Mouse (Mus musculus) hindbrain, embryonic 15.5 days (tissue): Measurements from ENCODE around the gene Dclk1. TPM values are rescaled to one million over a fixed set of nuclear protein-coding genes. Genes with fewer than 3 reads are reported as not detected.
A peak's percentile ranks its signal among the peaks of the same experiment; 100 is the strongest.

Experiments used
- ATAC-seq: fragments of 200-750 bp; cut with Nextera tagmentation; 2 replicates; pipeline ENCODE4 v1.8.0; 2017; ENCODE audit warnings: low read depth, moderate number of reproducible peaks, moderate TSS enrichment; ENCODE audit not compliant: low FRiP score
- H3K27ac ChIP-seq: fragments of 300-500 bp; sonication (generic); replicated peaks from 2 replicates; pipeline ENCODE4 v1.5.1; 2015; ENCODE audit warnings: mild to moderate bottlenecking, inconsistent platforms
- H3K27me3 ChIP-seq: fragments of 300-500 bp; sonication (generic); 2 replicates; pipeline ENCODE4 v1.6.1; 2015; ENCODE audit warnings: control low read depth, inconsistent platforms
- H3K36me3 ChIP-seq: fragments of 300-500 bp; sonication (generic); 2 replicates; pipeline ENCODE4 v1.6.1; 2015; ENCODE audit warnings: control low read depth, inconsistent platforms
- H3K4me1 ChIP-seq: fragments of 300-500 bp; sonication (generic); replicated peaks from 2 replicates; pipeline ENCODE4 v1.6.1; 2015; ENCODE audit warnings: control low read depth, inconsistent platforms
- H3K4me2 ChIP-seq: fragments of 300-500 bp; sonication (generic); 2 replicates; pipeline ENCODE4 v1.6.1; 2015; ENCODE audit warnings: moderate library complexity, mild to moderate bottlenecking, inconsistent platforms
- H3K4me3 ChIP-seq: fragments of 300-500 bp; sonication (generic); 2 replicates; pipeline ENCODE4 v1.5.1; 2015; ENCODE audit warnings: mild to moderate bottlenecking, inconsistent platforms
- H3K9ac ChIP-seq: fragments of 300-500 bp; sonication (generic); 2 replicates; pipeline ENCODE4 v1.6.1; 2015; ENCODE audit warnings: inconsistent platforms
- H3K9me3 ChIP-seq: fragments of 300-500 bp; sonication (generic); 2 replicates; pipeline ENCODE4 v1.6.1; 2016; ENCODE audit warnings: control low read depth, inconsistent platforms
- WGBS: fragments of 180-500 bp; shearing (Covaris S2); methylation state at CpG from one replicate; pipeline ENCODE4 v1.1.7; 2015; 5-methylcytosine and 5-hydroxymethylcytosine counted together
- polyA plus RNA-seq: library from polyadenylated mRNA; unstranded; fragments of >200 nt; fragmentation: Nextera tagmentation; extraction: Ambion mirVana; gene quantifications from 2 replicates; pipeline ENCODE4 v1.2.1, GENCODE M21; 2015

Gene Dclk1
- polyA plus RNA-seq, 1 experiment from 2014 or later, result 266 TPM

DNA sequence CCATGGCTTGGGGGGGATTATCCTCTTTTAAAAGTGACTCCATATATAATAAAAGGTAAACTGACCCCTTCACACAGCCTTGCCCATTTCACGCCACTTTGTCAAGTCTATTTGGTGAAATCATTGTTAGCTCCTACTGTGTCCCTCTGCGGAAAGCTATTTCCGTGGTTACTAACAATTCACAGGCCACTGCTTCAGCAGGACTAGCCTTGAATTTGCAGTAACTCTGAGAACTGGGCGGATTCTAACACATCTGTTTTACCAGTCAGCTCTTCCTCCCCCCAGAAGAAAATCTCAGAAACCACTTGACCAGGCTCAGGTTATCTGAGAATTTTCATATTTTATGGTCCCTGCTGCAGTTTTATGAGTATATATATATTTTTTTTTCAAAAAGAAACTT is 253.7 kb downstream of the Dclk1 start:
- WGBS, result 22% methylated on average over 4 of the region's 4 CpGs
- H3K4me1 ChIP-seq, result no peaks in the 10 kb centered on the region
- no peaks in the 10 kb centered on the region for H3K27me3 ChIP-seq
- no peaks in the 10 kb centered on the region for H3K9me3 ChIP-seq
- no peak overlapping the region for H3K27ac ChIP-seq
- no peak for ATAC-seq
- H3K36me3 ChIP-seq, result peaks cover 37% of the 10 kb centered on the region
- no peak overlapping the region for H3K9ac ChIP-seq
- H3K4me2 ChIP-seq, result no peak overlapping the region
- no peak overlapping the region for H3K4me3 ChIP-seq

DNA sequence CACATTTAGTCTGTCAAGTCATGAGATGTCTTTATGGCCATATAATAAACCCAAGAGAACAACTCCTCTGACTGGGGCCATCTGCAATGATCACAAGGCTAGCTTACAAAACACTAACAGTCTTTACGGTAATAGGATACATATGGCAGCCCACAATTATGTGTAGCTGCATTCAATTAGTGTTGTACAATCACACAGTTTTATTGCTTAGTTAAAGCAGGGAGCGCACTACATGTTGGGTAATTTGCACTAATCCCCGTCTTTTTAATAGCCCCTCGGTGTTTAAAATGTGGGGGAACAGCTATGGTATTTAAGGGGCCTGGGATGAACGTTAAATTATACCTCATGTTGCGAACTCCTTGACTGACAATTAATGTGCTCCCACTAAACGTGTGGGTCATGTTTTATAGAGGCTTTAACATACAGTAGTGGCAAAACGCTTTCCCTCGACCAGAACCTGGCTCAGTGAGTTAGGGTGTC is 254.3 kb downstream of the Dclk1 start:
- WGBS, result 70% methylated on average over 9 of the region's 9 CpGs
- H3K27ac ChIP-seq, result no peak overlapping the region
- H3K4me3 ChIP-seq, result no peak overlapping the region
- H3K9ac ChIP-seq, result no peak overlapping the region
- no peak for ATAC-seq
- no peaks in the 10 kb centered on the region for H3K4me1 ChIP-seq
- H3K4me2 ChIP-seq, result no peak overlapping the region
- no peaks in the 10 kb centered on the region for H3K9me3 ChIP-seq
- H3K36me3 ChIP-seq, result peaks cover 33% of the 10 kb centered on the region
- H3K27me3 ChIP-seq, result no peaks in the 10 kb centered on the region

DNA sequence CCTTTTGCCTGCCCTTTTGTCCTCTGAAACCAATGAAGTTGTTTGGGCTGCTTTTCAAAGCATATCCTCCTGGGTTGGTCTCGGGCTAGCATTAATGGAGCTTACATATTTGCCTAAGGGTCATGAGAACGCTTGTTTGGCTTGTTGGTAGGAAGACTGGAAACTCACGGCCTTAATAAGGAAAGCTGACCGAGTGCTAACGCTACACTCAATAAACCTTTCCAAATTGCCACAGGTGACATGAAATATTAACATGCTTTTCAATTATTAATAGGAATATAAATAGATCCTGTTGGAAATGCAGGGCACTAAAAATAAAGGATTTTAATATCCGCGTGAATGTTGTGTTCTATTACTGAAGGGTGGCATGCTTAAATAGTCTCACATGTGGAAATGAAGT is 257.1 kb downstream of the Dclk1 start:
- Histone ChIP-seq H3K4me3 (no peak overlapping the region), H3K27ac (no peak overlapping the region), H3K27me3 (no peaks in the 10 kb centered on the region), H3K9me3 (no peaks in the 10 kb centered on the region), H3K36me3 (peaks cover 43% of the 10 kb centered on the region), H3K4me1 (no peaks in the 10 kb centered on the region), H3K9ac (no peak overlapping the region), H3K4me2 (no peak overlapping the region)
- WGBS, result 81% methylated on average over 7 of the region's 7 CpGs
- ATAC-seq, result no peak

DNA sequence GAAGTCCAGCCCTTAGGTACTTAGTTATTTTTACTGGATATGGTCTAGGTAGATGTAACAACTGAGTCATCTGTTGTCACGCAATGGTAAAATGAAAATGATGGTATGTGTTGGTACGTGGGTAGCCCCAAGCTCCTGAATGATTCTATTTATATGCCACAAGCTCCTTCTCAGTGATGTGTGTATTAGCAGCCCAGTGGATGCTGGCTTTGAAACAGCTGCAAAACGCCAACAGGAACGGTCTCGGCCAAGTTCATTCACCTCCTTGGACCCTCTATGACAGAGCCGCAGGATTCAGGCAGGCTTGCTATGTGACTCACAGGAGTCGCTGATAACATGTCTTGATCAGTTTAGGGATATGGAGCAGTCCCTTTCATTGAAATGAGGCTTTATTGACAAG is 268.0 kb downstream of the Dclk1 start:
- Histone ChIP-seq H3K9me3 (no peaks in the 10 kb centered on the region), H3K4me2 (no peak overlapping the region), H3K36me3 (peaks cover 45% of the 10 kb centered on the region), H3K4me1 (no peaks in the 10 kb centered on the region), H3K27ac (no peak overlapping the region), H3K4me3 (no peak overlapping the region), H3K9ac (no peak overlapping the region), H3K27me3 (no peaks in the 10 kb centered on the region)
- 89% methylated on average over 7 of the region's 7 CpGs for WGBS
- no peak for ATAC-seq

DNA sequence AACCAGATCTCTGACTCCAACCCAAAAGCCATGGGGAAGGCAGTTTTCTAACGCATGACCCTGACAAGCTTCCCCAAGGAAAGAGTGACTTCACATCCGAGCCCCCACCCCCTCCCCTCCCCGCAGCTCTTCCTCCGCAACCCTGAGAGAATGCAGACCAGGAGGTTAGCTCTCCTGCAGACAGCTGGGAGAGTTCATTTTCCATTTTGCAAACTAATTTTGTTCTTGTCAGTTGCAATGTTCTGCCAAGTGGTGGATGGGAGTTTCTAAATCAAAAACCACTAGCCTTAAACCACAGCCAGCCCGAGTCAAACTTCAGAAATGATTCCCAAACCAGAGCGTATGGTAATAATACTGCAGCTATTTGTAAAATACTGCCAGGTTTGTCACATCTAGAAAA is 269.5 kb downstream of the Dclk1 start:
- Histone ChIP-seq H3K9ac (no peak overlapping the region), H3K27ac (0 out of 2 replicates have a peak overlapping the region, but pooled peaks have one; percentile 31), H3K36me3 (peaks cover 37% of the 10 kb centered on the region), H3K4me2 (no peak overlapping the region), H3K4me3 (no peak overlapping the region), H3K27me3 (no peaks in the 10 kb centered on the region), H3K4me1 (no peaks in the 10 kb centered on the region), H3K9me3 (no peaks in the 10 kb centered on the region)
- ATAC-seq, result no peak
- WGBS, result 69% methylated on average over 6 of the region's 6 CpGs

DNA sequence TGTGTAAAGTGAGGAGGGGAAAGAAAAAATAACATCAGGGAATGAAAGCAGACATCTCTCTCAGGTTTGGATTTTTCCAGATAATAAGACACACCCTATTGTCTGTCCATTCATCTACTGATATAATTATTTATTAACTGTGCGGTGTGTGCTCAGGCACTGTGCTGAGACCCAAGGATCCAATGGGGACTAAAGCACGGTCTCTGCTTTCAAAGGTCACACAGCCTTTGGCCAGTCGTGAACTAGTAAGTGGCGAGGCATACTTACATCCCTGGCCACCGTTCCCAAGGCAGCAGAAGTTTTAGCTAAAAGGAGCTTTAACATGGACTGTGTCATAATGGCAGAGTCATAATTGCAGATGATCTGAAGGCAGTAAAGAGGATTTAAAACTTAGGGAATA is 273.8 kb downstream of the Dclk1 start:
- H3K36me3 ChIP-seq, result peaks cover 21% of the 10 kb centered on the region
- no peak overlapping the region for H3K27ac ChIP-seq
- no peak for ATAC-seq
- H3K9me3 ChIP-seq, result no peaks in the 10 kb centered on the region
- H3K27me3 ChIP-seq, result no peaks in the 10 kb centered on the region
- WGBS, result 60% methylated on average over 5 of the region's 5 CpGs
- H3K9ac ChIP-seq, result no peak overlapping the region
- H3K4me3 ChIP-seq, result no peak overlapping the region
- H3K4me1 ChIP-seq, result peaks cover 13% of the 10 kb centered on the region
- no peak overlapping the region for H3K4me2 ChIP-seq

DNA sequence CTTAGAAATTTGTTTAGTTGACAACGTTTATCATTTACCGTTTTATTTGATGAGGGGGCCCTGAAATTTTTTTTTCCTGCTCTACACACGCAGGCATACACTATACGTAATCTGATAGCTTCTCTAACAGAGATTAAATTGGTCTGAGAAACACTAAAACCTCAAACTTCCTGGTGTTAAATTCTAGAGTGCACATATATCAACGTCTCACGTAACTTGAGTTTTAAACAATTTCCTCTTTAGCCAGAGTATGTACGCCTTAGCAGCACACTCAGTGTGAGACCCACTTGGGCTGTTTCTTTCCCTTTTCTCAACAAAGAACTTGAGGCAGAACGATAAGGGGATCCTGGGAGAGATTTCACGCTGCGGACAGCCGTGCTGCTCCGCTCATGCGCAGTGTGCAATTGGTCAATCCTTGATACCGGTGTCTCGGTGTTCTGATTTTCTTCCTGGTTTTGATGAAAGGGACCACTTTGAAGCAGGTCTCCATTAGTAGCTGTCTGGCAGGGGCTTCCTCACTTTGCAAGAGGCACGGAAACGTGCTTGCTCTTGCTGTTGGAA is 275.4 kb downstream of the Dclk1 start:
- no peaks in the 10 kb centered on the region for H3K27me3 ChIP-seq
- peaks cover 21% of the 10 kb centered on the region for H3K36me3 ChIP-seq
- H3K27ac ChIP-seq, result no peak overlapping the region
- H3K9me3 ChIP-seq, result no peaks in the 10 kb centered on the region
- WGBS, result 77% methylated on average over 17 of the region's 17 CpGs
- H3K4me2 ChIP-seq, result no peak overlapping the region
- H3K4me3 ChIP-seq, result no peak overlapping the region
- H3K4me1 ChIP-seq, result peaks cover 24% of the 10 kb centered on the region
- H3K9ac ChIP-seq, result no peak overlapping the region
- no peak for ATAC-seq

DNA sequence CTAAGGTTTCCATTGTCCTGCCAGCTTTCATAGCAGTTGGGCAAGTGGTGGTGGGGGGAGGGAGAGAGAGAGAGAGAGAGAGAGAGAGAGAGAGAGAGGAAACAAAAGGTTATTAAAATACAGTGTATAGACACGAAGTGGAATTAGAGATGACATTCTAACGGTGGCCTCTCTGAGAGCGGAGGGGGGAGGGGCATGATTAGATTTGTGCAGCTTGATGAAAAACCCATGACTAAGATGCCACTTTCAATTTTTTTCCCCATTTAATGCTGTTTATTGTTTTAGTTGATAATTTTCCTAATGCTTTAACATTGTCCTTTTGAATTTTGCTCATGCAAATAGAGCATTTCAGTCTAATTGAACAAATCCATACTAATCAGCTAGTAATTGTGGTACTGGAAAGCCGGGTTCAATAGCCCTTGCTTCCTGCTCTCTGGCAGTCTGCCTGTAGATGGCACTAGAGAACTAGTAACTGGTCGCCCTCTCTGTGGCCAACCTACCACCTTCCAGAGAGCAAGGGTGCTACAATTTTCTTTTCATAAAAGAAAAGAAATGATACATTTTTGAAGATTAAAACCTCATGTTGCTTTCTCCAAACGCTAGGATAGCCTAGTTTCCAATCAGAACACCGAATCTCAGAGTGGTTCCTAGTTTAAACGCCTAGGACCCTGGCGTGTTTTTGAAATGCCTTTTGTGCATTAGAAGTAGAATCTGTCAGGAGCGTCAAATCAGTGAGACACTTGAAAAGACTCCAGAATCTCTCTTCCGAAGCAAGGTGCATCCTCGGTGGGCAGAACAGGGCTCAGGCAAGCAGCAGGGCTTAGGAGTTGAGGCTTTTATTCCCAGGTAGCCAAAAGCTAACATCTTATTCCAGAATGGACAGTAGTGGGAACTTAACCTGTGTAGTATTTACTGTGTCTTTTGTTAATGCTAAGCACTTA is 278.3 kb downstream of the Dclk1 start:
- Histone ChIP-seq H3K9ac (no peak overlapping the region), H3K9me3 (no peaks in the 10 kb centered on the region), H3K4me3 (no peak overlapping the region), H3K36me3 (0 out of 2 replicates have a peak, but pooled peaks cover 7% of the 10 kb centered on the region), H3K27ac (peak overlapping the region; percentile 71), H3K4me2 (peak overlapping the region; percentile 14; the same call in 1 of the 2 replicates), H3K4me1 (peaks cover 53% of the 10 kb centered on the region), H3K27me3 (no peaks in the 10 kb centered on the region)
- WGBS, result 12% methylated on average over 12 of the region's 12 CpGs
- ATAC-seq, result peak; percentile 77

DNA sequence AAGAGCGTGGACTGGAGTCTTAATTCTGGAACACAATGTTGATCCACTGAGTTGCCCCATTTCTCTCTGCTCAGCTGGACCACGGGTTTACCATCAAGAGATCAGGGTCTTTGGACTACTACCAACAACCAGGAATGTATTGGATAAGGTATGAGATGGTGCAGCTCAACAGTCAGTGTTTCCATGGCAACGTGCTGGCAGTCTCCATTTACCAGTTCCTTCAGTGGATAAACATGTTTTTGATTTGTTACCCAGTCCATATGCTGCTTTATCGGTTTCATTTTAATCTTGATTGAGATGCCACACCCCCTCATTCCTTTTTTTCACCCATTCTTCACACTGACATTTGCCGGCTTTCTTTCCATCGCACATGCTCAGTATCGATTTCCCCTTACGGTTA is 279.6 kb downstream of the Dclk1 start:
- WGBS, result 40% methylated on average over 8 of the region's 8 CpGs
- H3K4me1 ChIP-seq, result peaks cover 60% of the 10 kb centered on the region
- 0 out of 2 replicates have a peak, but pooled peaks cover 7% of the 10 kb centered on the region for H3K36me3 ChIP-seq
- no peak overlapping the region; the same call in 1 of the 2 replicates for H3K9ac ChIP-seq
- peak; percentile 16; the same call in 1 of the 2 replicates for ATAC-seq
- H3K27ac ChIP-seq, result peak overlapping the region; percentile 87
- H3K9me3 ChIP-seq, result no peaks in the 10 kb centered on the region
- no peak overlapping the region for H3K4me3 ChIP-seq
- no peaks in the 10 kb centered on the region for H3K27me3 ChIP-seq
- no peak overlapping the region for H3K4me2 ChIP-seq

DNA sequence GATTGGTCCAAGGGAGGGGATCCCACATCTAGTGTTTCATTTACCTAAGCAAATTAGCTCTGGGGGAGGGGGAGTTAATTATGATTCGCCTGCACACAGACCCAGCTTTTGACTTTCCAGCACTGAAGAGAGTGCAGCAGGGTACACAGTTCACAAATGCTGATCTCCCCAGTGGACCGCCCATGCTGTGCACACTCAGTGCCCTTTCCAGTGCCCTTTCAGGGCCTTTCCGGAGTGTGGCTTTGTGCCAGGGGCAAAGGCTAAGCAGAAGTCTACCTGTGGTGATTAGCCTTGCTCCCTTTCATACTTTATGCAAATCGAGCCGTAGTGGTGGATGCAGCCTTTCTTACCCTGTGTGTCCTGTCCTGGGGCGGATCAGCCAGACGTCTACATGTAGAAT is 281.1 kb downstream of the Dclk1 start:
- H3K27me3 ChIP-seq, result no peaks in the 10 kb centered on the region
- H3K9me3 ChIP-seq, result no peaks in the 10 kb centered on the region
- ATAC-seq, result peak; percentile 13; the same call in 1 of the 2 replicates
- H3K27ac ChIP-seq, result peak overlapping the region; percentile 87
- H3K4me3 ChIP-seq, result no peak overlapping the region
- H3K4me1 ChIP-seq, result peaks cover 73% of the 10 kb centered on the region
- peak overlapping the region; percentile 30 for H3K9ac ChIP-seq
- WGBS, result 11% methylated on average over 7 of the region's 7 CpGs
- H3K4me2 ChIP-seq, result peak overlapping the region; percentile 24
- no peaks in the 10 kb centered on the region for H3K36me3 ChIP-seq

DNA sequence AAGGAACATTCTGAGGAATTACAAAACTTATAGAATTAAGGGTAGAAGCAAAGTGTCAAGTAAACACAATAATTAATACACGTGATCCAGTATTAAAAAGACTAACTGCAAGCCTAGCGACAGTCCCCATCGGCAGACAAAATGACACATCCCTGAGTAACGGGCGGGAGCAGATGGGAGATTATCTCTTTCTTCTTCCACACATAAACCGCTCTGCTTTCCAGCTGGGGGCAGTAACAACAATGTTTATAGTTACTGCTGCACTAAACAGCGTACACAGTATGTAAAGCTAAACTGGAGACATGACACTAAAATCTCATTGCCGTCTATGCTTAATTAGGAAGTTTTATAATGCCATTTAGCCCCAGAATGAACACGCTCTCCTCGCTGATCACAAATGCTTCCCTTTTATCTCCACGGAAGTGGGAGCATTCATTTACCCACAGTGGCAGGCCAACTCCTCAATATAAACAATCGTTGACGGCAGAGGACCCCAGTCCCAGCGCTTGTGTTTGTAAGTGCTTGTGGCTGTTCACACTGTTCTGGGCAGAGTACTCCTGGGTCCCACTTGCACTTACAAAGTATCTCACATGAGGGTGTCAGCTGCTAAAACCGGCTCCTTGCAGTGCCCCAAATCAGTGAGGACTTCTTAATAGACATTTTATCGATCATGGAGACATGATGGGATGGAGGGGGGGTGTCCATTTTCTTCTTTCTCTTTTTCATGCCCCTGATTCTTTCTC is 281.7 kb downstream of the Dclk1 start:
- WGBS, result 21% methylated on average over 16 of the region's 16 CpGs
- Histone ChIP-seq H3K27me3 (no peaks in the 10 kb centered on the region), H3K9me3 (no peaks in the 10 kb centered on the region), H3K4me1 (peaks cover 73% of the 10 kb centered on the region), H3K4me2 (peak overlapping the region; percentile 14), H3K4me3 (no peak overlapping the region), H3K9ac (peak overlapping the region; percentile 16; the same call in 1 of the 2 replicates), H3K36me3 (no peaks in the 10 kb centered on the region), H3K27ac (peak overlapping the region; percentile 87)
- ATAC-seq, result peak; percentile 49
